Mouse (Mus musculus): ENCODE measurements around the gene Plekha6. TPM values are rescaled to one million over a fixed set of nuclear protein-coding genes. Genes with fewer than 3 reads are reported as not detected.

Plekha6 gene
- 5.8 and 11.5 TPM in 2 replicates for polyA plus RNA-seq (2015; fragmentation: Nextera tagmentation; extraction: Ambion mirVana)

DNA sequence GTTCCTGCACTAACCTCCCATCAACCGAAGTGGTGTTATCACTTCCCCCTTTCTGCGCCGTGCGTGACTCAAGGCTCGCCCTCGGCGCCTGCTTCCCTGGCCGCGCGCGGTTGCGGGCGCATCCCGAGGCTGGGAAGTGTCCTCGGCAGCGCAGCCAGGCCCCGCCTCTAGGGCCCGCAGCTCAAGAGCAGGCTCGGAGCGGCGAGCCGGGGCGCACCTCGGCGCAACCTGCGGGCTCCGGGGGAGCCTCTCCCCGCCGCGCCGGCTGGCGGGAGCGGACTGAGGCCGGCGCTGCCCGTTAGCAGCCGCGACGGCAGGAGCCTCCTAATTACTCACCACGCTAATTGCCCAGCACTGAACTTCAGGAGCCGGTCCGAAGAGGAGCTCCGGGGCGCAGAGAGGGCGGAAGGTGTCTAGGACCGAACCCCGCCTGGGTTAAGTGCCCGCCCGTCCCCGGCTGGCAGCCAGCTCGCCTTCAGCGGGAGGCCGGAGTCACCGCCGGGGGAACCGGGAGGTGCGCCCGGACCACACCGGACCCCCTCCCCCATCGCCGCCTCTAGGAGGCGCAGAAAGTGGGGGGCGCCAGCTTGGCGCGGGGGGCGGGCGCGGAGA is at the start of gene Plekha6:
Gene Plekha6 (plus strand): TSS at position 391 of the 612 bp plus-strand sequence.

DNA sequence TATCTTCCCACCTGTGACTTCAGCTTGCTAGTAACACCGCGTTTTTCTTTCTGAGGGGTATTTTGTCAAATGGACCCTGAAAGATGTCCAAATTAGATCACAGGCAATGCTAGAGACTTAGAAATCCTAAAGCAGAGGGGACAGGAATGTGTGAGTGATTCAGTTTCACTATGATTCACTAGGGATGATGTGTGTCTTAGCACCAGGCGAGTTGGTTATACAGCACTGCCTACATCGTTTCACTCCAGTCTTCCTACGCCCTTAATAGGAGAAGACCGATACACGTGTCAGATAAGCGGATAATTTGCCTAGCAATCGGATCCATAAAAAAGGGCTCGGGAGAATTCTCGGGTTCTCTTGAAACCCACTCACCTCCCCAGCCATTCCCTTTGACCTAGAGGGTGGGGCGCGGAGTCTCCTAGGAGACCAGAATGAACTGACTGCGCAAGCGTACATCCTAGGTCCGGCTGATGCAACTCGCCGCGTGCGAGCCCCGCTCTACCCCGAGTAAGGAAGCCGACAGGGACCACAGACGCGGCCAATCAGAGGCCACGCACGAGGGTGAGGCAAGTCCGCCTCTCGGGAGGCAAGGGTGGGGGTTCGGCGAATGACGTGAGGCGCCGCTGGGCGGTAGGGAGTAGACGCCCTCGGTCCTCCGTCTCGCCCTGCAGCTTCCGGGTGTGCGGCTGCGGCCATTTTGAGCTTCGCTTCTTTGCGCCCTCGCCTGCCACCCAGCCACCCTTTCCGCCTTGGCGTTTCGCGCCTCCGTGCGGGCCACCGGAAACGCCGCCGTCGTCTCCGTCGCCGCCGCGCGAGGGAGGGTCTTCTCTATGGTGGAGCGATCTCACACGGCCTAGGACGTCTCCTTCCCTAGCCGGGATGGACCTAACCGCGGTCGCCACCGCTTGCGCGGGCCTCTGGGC is 33.1 kb upstream of the Plekha6 start, which contains the start of gene Ppp1r15b:
Gene Ppp1r15b (plus strand): TSS at position 506 of the 923 bp plus-strand sequence.

DNA sequence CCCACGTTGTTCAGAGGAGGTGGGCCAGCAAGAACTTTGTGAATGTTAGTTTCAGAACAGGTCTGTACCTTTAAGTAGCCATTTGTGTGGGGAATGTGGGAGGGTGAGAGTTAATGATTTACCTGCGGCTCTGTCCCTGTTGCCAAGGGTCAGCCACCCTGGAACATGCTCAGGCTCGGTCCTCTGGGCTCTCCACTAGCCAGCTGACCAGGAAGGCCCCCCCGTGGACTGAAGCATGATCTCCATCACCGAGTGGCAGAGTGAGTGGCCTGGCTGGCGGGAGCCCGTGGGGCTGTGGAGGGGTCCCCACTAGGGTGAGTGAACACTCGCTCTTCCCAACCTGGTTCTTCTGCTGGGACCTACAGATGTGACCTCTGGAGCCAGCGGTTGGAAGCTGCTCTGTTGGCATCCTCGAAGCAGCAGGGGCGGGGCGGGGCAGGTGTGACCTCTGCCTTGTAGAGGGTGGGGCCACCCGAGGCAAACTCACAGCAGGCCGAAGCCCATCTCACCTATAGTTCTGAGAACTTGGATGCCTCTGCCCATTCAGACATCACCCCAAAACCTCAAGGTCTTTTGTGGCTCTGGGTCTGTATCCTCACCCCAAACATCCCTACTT is 145.8 kb downstream of the Plekha6 start, which contains the start of gene Golt1a:
Gene Golt1a (plus strand): TSS at position 149 of the 616 bp plus-strand sequence.

DNA sequence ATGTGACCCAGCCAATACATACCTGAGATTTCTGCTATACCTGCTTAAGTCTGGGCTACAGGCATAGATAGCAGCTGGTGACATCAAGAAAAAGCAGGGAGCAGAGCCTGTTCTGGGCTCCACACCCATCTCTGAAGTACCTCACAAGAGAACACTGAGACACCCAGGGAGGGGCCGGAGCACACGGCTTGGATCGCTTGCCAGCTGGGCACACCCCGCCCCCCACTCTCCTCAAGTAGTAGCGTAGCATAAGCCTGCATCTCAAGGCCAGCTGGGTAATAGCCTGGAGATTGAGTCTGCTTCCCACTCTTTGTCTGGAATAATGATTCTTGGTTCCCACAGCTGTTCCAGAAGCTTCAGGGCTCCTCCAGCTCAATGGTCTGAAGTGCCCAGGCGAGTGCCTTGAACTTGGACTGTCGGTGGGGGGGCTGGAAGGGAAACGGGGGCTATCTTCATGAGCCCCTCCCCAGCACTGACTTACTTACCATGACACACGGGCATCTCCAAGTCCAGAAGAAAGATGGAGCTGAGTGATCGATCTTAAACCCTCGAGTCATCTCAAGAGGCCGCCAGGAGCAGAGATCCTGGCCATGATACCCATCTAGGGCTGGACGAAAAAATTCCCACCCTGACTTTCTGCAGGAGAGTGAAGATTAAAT is 157.4 kb downstream of the Plekha6 start, which contains the start of gene Kiss1:
Gene Kiss1 (plus strand): TSS at position 609 of the 659 bp plus-strand sequence.

DNA sequence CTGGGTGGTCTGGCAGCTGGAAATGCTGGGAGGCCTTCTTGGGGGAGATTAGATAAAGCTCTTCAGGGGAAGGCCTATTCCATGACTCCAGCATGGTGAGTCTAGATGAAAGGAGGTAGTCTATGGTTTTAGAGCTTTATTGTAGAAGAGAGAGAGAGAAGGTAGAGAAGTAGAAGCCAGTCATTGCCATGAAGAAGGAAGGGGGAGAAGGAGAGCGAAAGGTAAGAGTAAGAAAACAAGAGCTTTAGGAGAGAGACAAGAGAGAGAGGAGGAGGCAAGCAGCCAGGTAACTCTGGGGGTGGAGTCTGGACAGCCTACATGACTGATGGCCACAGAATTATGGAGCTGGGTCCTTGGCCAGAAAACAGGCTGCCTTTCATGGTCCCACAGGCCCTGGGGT is 186.2 kb downstream of the Plekha6 start, which contains the start of gene Ren1:
Gene Ren1 (plus strand): TSS at position 301 of the 400 bp plus-strand sequence.

Other genes with a start within 250 kb of the Plekha6 start
- 9.3 and 16.1 TPM in 2 replicates for gene Mdm4, start 133.6 kb upstream of the Plekha6 start, polyA plus RNA-seq (2015; fragmentation: Nextera tagmentation; extraction: Ambion mirVana)
- 1.4 and 1.8 TPM in 2 replicates for gene Pik3c2b, start 118.5 kb upstream of the Plekha6 start, polyA plus RNA-seq (2015; fragmentation: Nextera tagmentation; extraction: Ambion mirVana)
- gene Ppp1r15b, start 33.1 kb upstream of the Plekha6 start, polyA plus RNA-seq (2015; fragmentation: Nextera tagmentation; extraction: Ambion mirVana) = 15.0 and 16.4 TPM in 2 replicates
- gene Golt1a, start 145.6 kb downstream of the Plekha6 start, polyA plus RNA-seq (2015; fragmentation: Nextera tagmentation; extraction: Ambion mirVana) = 1.2 and 1.8 TPM in 2 replicates
- not detected in 2 replicates for gene Kiss1, start 157.7 kb downstream of the Plekha6 start, polyA plus RNA-seq (2015; fragmentation: Nextera tagmentation; extraction: Ambion mirVana)
- gene Ren1, start 186.3 kb downstream of the Plekha6 start, polyA plus RNA-seq (2015; fragmentation: Nextera tagmentation; extraction: Ambion mirVana) = 13.7 and 16.1 TPM in 2 replicates
- gene Etnk2, start 199.4 kb downstream of the Plekha6 start, polyA plus RNA-seq (2015; fragmentation: Nextera tagmentation; extraction: Ambion mirVana) = 6.1 and 10.6 TPM in 2 replicates

Measured in adrenal gland, postnatal 0 days (tissue).